Mouse (Mus musculus): ENCODE measurements around the gene Zmat3. TPM values are rescaled to one million over a fixed set of nuclear protein-coding genes. Genes with fewer than 3 reads are reported as not detected.
A peak's percentile ranks its signal among the peaks of the same experiment; 100 is the strongest.

The Zmat3 gene
- total RNA-seq, 4 experiments from 2014 or later = 7.1 to 9.7 (median 8.6) TPM

- no peak for DNase-seq (ENCODE audit: low spot score in 2 of 2)
Measured at GRCm38 (mm10) chr3:32372470-32372869, 6.7 kb upstream of the Zmat3 start.

- DNase-seq (ENCODE audit: low spot score in 2 of 2) = no peak
Measured at GRCm38 (mm10) chr3:32371957-32372356, 6.1 kb upstream of the Zmat3 start.

GRCm38 (mm10) chr3:32367516-32367915 lies 1.7 kb upstream of the Zmat3 start:
- no peak for DNase-seq (ENCODE audit: low spot score in 2 of 2)

- DNase-seq (ENCODE audit: low spot score in 2 of 2) = no peak
Measured at GRCm38 (mm10) chr3:32366246-32366734, 476 bp upstream of the Zmat3 start.

- no peak for DNase-seq (ENCODE audit: low spot score in 2 of 2)
Measured at GRCm38 (mm10) chr3:32364841-32365545, 821 bp downstream of the Zmat3 start.

- no peak for DNase-seq (ENCODE audit: low spot score in 2 of 2)
Measured at GRCm38 (mm10) chr3:32364195-32364594, 1.6 kb downstream of the Zmat3 start.

GRCm38 (mm10) chr3:32361221-32361620 lies 4.6 kb downstream of the Zmat3 start:
- no peak for DNase-seq (ENCODE audit: low spot score in 2 of 2)

- no peak for DNase-seq (ENCODE audit: low spot score in 2 of 2)
Measured at GRCm38 (mm10) chr3:32347881-32348280, 17.9 kb downstream of the Zmat3 start.

GRCm38 (mm10) chr3:32345249-32345648 lies 20.6 kb downstream of the Zmat3 start:
- no peak for DNase-seq (ENCODE audit: low spot score in 2 of 2)

GRCm38 (mm10) chr3:32344825-32345224 lies 21.0 kb downstream of the Zmat3 start:
- DNase-seq (ENCODE audit: low spot score in 2 of 2) = no peak

GRCm38 (mm10) chr3:32343371-32343770 lies 22.4 kb downstream of the Zmat3 start:
- no peak for DNase-seq (ENCODE audit: low spot score in 2 of 2)

- DNase-seq (ENCODE audit: low spot score in 2 of 2) = no peak
Measured at GRCm38 (mm10) chr3:32341434-32341833, 24.4 kb downstream of the Zmat3 start.

GRCm38 (mm10) chr3:32338231-32338630 lies 27.6 kb downstream of the Zmat3 start:
- no peak for DNase-seq (ENCODE audit: low spot score in 2 of 2)

- no peak for DNase-seq (ENCODE audit: low spot score in 2 of 2)
Measured at GRCm38 (mm10) chr3:32337770-32338169, 28.0 kb downstream of the Zmat3 start.

- no peak for DNase-seq (ENCODE audit: low spot score in 2 of 2)
Measured at GRCm38 (mm10) chr3:32334901-32335300, 30.9 kb downstream of the Zmat3 start.

- DNase-seq (ENCODE audit: low spot score in 2 of 2) = peak; percentile 48 to 50
Measured at GRCm38 (mm10) chr3:32333456-32334086, 32.2 kb downstream of the Zmat3 start.

GRCm38 (mm10) chr3:32317901-32318416 lies 47.9 kb downstream of the Zmat3 start:
- DNase-seq (ENCODE audit: low spot score in 2 of 2) = no peak

GRCm38 (mm10) chr3:32317165-32317900 lies 48.5 kb downstream of the Zmat3 start:
- no peak for DNase-seq (ENCODE audit: low spot score in 2 of 2)

GRCm38 (mm10) chr3:32314746-32315145 lies 51.1 kb downstream of the Zmat3 start:
- no peak for DNase-seq (ENCODE audit: low spot score in 2 of 2)

- no peak for DNase-seq (ENCODE audit: low spot score in 2 of 2)
Measured at GRCm38 (mm10) chr3:32304171-32304570, 61.6 kb downstream of the Zmat3 start.

GRCm38 (mm10) chr3:32292001-32292400 lies 73.8 kb downstream of the Zmat3 start:
- DNase-seq (ENCODE audit: low spot score in 2 of 2) = no peak
